Mouse (Mus musculus) intestine, postnatal 0 days (tissue): ENCODE measurements at regions not wholly inside any gene's neighbourhood (a gene's known extent, or its start where the extent isn't known, plus 50 kb on each side); places are given as distances from the start of the nearest gene placed in this dataset.
A peak's percentile ranks its signal among the peaks of the same experiment; 100 is the strongest.
"Not testable (repeated sequence)": the region's sequence is repeated elsewhere in the genome, so short reads cannot be mapped to it uniquely, and the experiment has no call there.

Experiments used
- ATAC-seq: fragments of 200-750 bp; cut with Nextera tagmentation; 2 replicates; pipeline ENCODE4 v1.8.0; 2017; ENCODE audit warnings: mild to moderate bottlenecking, moderate TSS enrichment, moderate library complexity
- H3K27ac ChIP-seq: fragments of 300-500 bp; sonication (generic); 2 replicates; pipeline ENCODE4 v1.5.1; 2014; ENCODE audit warnings: mild to moderate bottlenecking, low read depth, low read length, moderate library complexity
- H3K27me3 ChIP-seq: fragments of 300-500 bp; sonication (generic); replicated peaks from 2 replicates; pipeline ENCODE4 v1.6.1; 2014; ENCODE audit warnings: low read length, mixed read lengths; ENCODE audit not compliant: control insufficient read depth, insufficient read depth
- H3K36me3 ChIP-seq: fragments of 300-500 bp; sonication (generic); 2 replicates; pipeline ENCODE4 v1.6.1; 2014; ENCODE audit warnings: mild to moderate bottlenecking, moderate library complexity; ENCODE audit not compliant: control insufficient read depth, insufficient read depth
- H3K4me1 ChIP-seq: fragments of 300-500 bp; sonication (generic); replicated peaks from 2 replicates; pipeline ENCODE4 v1.6.1; 2014; ENCODE audit warnings: antibody characterized with exemption, low read length, mixed read lengths; ENCODE audit not compliant: control insufficient read depth, insufficient read depth
- H3K4me2 ChIP-seq: fragments of 300-500 bp; sonication (generic); replicated peaks from 2 replicates; pipeline ENCODE4 v1.6.1; 2014; ENCODE audit warnings: low read depth, mild to moderate bottlenecking, moderate library complexity
- H3K4me3 ChIP-seq: fragments of 300-500 bp; sonication (generic); 2 replicates; pipeline ENCODE4 v1.5.1; 2014; ENCODE audit warnings: low read depth, low read length
- H3K9ac ChIP-seq: fragments of 300-500 bp; sonication (generic); 2 replicates; pipeline ENCODE4 v1.6.1; 2014; ENCODE audit warnings: mild to moderate bottlenecking, low read depth, low read length
- H3K9me3 ChIP-seq: fragments of 300-500 bp; sonication (generic); 2 replicates; pipeline ENCODE4 v1.6.1; 2016; ENCODE audit warnings: mixed run types; ENCODE audit not compliant: control insufficient read depth
- CTCF ChIP-seq: sonication (generic); IDR thresholded peaks from 2 replicates; pipeline ENCODE4 v1.5.1; 2016; ENCODE audit warnings: low read depth, mild to moderate bottlenecking, control low read depth, antibody characterized with exemption, moderate library complexity
- WGBS: fragments of 180-500 bp; shearing (Covaris S2); extraction: QIAGEN DNeasy Blood & Tissue Kit; methylation state at CpG from one replicate; pipeline ENCODE4 v1.1.7; 2014; 5-methylcytosine and 5-hydroxymethylcytosine counted together

GRCm38 (mm10) chrX:50599780-50600179 is 171.5 kb upstream of the Olfr1324 start:
- peak; percentile 54; the same call in 1 of the 2 replicates for ATAC-seq
- no peaks in the 10 kb centered on the region for H3K27me3 ChIP-seq
- no peak overlapping the region for H3K27ac ChIP-seq
- no peaks in the 10 kb centered on the region for H3K4me1 ChIP-seq
- peaks cover 9% of the 10 kb centered on the region; the same call in 1 of the 2 replicates for H3K36me3 ChIP-seq
- H3K4me3 ChIP-seq: peak overlapping the region; percentile 17; the same call in 1 of the 2 replicates
- WGBS: 66% methylated on average over 4 of the region's 4 CpGs
- no peaks in the 10 kb centered on the region for H3K9me3 ChIP-seq
- H3K9ac ChIP-seq: no peak overlapping the region
- H3K4me2 ChIP-seq: peak overlapping the region; percentile 48
- TF ChIP-seq CTCF: peak; percentile 68

GRCm38 (mm10) chrX:50597626-50598025 is 169.3 kb upstream of the Olfr1324 start:
- peaks cover 12% of the 10 kb centered on the region for H3K36me3 ChIP-seq
- not testable (repeated sequence) for H3K27ac ChIP-seq, H3K4me2 ChIP-seq, ATAC-seq, H3K9me3 ChIP-seq, H3K27me3 ChIP-seq, H3K4me1 ChIP-seq, H3K9ac ChIP-seq
- WGBS: 76% methylated on average over 3 of the region's 3 CpGs
- peak overlapping the region; percentile 12; the same call in 1 of the 2 replicates for H3K4me3 ChIP-seq

- Histone ChIP-seq H3K36me3 (peaks cover 12% of the 10 kb centered on the region), H3K27ac (no peak overlapping the region), H3K9ac (no peak overlapping the region), H3K27me3 (no peaks in the 10 kb centered on the region), H3K4me1 (no peaks in the 10 kb centered on the region), H3K4me3 (peak overlapping the region; percentile 12; the same call in 1 of the 2 replicates), H3K4me2 (no peak overlapping the region), H3K9me3 (no peaks in the 10 kb centered on the region)
- WGBS: 63% methylated on average over 6 of the region's 6 CpGs
- peak; percentile 76 for TF ChIP-seq CTCF
- ATAC-seq: no peak
Observed at GRCm38 (mm10) chrX:50597105-50597504, 168.8 kb upstream of the Olfr1324 start.

- H3K27ac ChIP-seq, H3K4me2 ChIP-seq, H3K4me3 ChIP-seq, ATAC-seq, H3K4me1 ChIP-seq, H3K9me3 ChIP-seq, H3K9ac ChIP-seq, H3K27me3 ChIP-seq: not testable (repeated sequence)
- WGBS: 77% methylated on average over 4 of the region's 4 CpGs
- H3K36me3 ChIP-seq: peaks cover 10% of the 10 kb centered on the region
- peak; percentile 43 for TF ChIP-seq CTCF
Observed at GRCm38 (mm10) chrX:50594976-50595375, 166.7 kb upstream of the Olfr1324 start.

- Histone ChIP-seq H3K36me3 (peaks cover 3% of the 10 kb centered on the region; the same call in 1 of the 2 replicates), H3K27me3 (no peaks in the 10 kb centered on the region), H3K27ac (no peak overlapping the region), H3K9me3 (no peaks in the 10 kb centered on the region), H3K4me1 (no peaks in the 10 kb centered on the region), H3K9ac (no peak overlapping the region), H3K4me2 (peak overlapping the region; percentile 21; the same call in 1 of the 2 replicates), H3K4me3 (no peak overlapping the region)
- peak; percentile 22; the same call in 1 of the 2 replicates for ATAC-seq
- WGBS: 78% methylated on average over 4 of the region's 4 CpGs
- TF ChIP-seq CTCF: peak; percentile 58
Observed at GRCm38 (mm10) chrX:50591477-50591876, 163.2 kb upstream of the Olfr1324 start.

GRCm38 (mm10) chrX:50590673-50591341 is 162.5 kb upstream of the Olfr1324 start:
- Histone ChIP-seq H3K4me3 (peak overlapping the region; percentile 12; the same call in 1 of the 2 replicates), H3K9me3 (no peaks in the 10 kb centered on the region), H3K27ac (no peak overlapping the region), H3K9ac (no peak overlapping the region), H3K4me2 (0 out of 2 replicates have a peak overlapping the region, but pooled peaks have one; percentile 6), H3K4me1 (no peaks in the 10 kb centered on the region), H3K27me3 (no peaks in the 10 kb centered on the region), H3K36me3 (peaks cover 3% of the 10 kb centered on the region; the same call in 1 of the 2 replicates)
- peak; percentile 47; the same call in 1 of the 2 replicates for ATAC-seq
- peak; percentile 68 for TF ChIP-seq CTCF
- WGBS: 73% methylated on average over 8 of the region's 8 CpGs
